Mouse (Mus musculus): Measurements from ENCODE around the gene Sept10. TPM values are rescaled to one million over a fixed set of nuclear protein-coding genes. Genes with fewer than 3 reads are reported as not detected.

Sept10 gene
- polyA plus RNA-seq, 1 experiment from 2014 or later, result 11.6 TPM

DNA sequence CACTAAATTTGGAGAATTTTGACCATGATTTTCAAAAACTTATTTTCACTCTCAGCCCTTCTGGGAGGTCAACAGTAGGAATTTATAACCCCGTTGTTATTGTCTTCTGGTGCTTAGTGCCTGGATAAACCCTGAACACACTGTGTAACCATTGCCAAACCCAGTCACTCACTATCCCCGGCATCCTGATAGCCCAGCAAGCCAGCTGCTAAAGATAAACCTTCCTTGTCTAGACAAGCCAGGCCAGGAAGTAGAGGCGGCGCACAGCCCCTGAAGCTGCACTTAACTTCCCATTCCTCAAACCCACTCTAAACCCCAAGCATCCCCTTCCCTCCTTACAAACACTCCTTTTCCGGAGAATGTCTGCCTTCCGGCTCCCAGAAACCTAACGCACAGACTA lies 43.4 kb upstream of the Sept10 start:
- no peaks in the 10 kb centered on the region for H3K27me3 ChIP-seq (ENCODE audit: insufficient read depth, low read length)
- TF ChIP-seq EP300 (IDR thresholded peaks at IDR 0.05; ENCODE audit: low read depth) (no peak), CTCF (IDR thresholded peaks at IDR 0.05; ENCODE audit: low read depth) (no peak)
- 16% methylated on average over 7 of the region's 7 CpGs for WGBS (ENCODE audit: insufficient replicate concordance)
- H3K9me3 ChIP-seq (ENCODE audit: low read length), result no peaks in the 10 kb centered on the region
- no peaks in the 10 kb centered on the region for H3K36me3 ChIP-seq (replicated peaks; ENCODE audit: insufficient read depth, low read length)
- DNase-seq (no peak), ATAC-seq (peak; percentile 52)
- H3K4me1 ChIP-seq (ENCODE audit: insufficient read depth), result peaks cover 32% of the 10 kb centered on the region
- H3K27ac ChIP-seq (ENCODE audit: low read depth), result peak overlapping the region; percentile 62
- no peak overlapping the region for H3K4me3 ChIP-seq (ENCODE audit: low read depth, low read length)
- peak overlapping the region; percentile 19 for H3K4me2 ChIP-seq (ENCODE audit: low read depth, low read length)
- H3K9ac ChIP-seq (replicated peaks), result no peak overlapping the region

DNA sequence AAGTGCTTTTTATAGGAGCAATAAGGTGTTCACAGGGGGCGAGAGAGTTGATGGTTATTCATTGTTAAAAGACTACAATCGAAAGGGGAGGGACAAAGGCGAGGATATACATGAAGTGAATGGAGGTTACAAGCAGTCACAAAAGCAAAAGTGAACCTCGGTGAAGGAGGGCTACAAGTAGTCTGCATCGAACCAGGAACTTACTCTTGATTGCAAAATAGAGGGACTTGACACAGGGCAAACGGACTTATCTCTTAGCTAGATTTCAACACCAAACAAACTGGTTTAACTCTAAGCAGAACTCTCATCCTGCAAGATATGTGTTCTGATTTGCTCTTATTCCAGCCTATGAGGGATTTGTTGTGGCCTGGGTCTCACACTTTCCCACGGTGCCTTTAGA lies 41.3 kb upstream of the Sept10 start:
- Histone ChIP-seq H3K36me3 (replicated peaks; ENCODE audit: insufficient read depth, low read length) (no peaks in the 10 kb centered on the region), H3K4me2 (ENCODE audit: low read depth, low read length) (no peak overlapping the region), H3K9me3 (ENCODE audit: low read length) (no peaks in the 10 kb centered on the region), H3K4me1 (ENCODE audit: insufficient read depth) (peaks cover 30% of the 10 kb centered on the region), H3K9ac (replicated peaks) (no peak overlapping the region), H3K27me3 (ENCODE audit: insufficient read depth, low read length) (no peaks in the 10 kb centered on the region), H3K27ac (ENCODE audit: low read depth) (no peak overlapping the region), H3K4me3 (ENCODE audit: low read depth, low read length) (no peak overlapping the region)
- WGBS (ENCODE audit: insufficient replicate concordance), result 41% methylated on average over 7 of the region's 7 CpGs
- TF ChIP-seq CTCF (IDR thresholded peaks at IDR 0.05; ENCODE audit: low read depth) (no peak), EP300 (IDR thresholded peaks at IDR 0.05; ENCODE audit: low read depth) (no peak)
- DNase-seq (no peak), ATAC-seq (no peak)

GRCm38 (mm10) chr10:59262021-59262420 lies 40.4 kb upstream of the Sept10 start:
- H3K36me3 ChIP-seq (replicated peaks; ENCODE audit: insufficient read depth, low read length), result no peaks in the 10 kb centered on the region

DNA sequence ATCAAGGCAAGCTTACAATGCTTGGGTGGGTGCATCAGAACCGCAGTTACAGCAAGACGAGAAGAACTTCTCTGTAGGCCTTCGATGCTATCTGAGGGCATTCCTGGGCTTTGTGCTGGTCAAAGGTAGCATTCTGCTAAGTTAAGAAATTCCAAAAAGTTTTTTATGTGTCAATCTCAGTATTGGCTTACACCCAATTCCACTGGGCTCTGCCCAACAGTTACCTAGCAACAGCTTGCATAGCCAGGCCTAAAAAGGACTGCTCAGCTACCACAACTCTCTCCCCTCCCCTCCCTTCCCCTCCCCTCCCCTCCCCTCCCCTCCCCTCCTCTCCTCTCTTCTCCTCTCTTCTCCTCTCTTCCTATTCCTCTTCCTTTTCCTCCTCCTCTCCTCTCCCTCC lies 40.0 kb upstream of the Sept10 start:
- Histone ChIP-seq H3K27me3 (ENCODE audit: insufficient read depth, low read length) (no peaks in the 10 kb centered on the region), H3K36me3 (replicated peaks; ENCODE audit: insufficient read depth, low read length) (no peaks in the 10 kb centered on the region), H3K4me2 (ENCODE audit: low read depth, low read length) (no peak overlapping the region), H3K9ac (replicated peaks) (no peak overlapping the region), H3K4me1 (ENCODE audit: insufficient read depth) (peaks cover 24% of the 10 kb centered on the region), H3K4me3 (ENCODE audit: low read depth, low read length) (no peak overlapping the region), H3K9me3 (ENCODE audit: low read length) (no peaks in the 10 kb centered on the region), H3K27ac (ENCODE audit: low read depth) (no peak overlapping the region)
- TF ChIP-seq CTCF (IDR thresholded peaks at IDR 0.05; ENCODE audit: low read depth), result no peak
- TF ChIP-seq EP300 (IDR thresholded peaks at IDR 0.05; ENCODE audit: low read depth), result no peak
- 47% methylated on average over 3 of the region's 3 CpGs for WGBS (ENCODE audit: insufficient replicate concordance)
- peak; percentile 48 for ATAC-seq
- no peak for DNase-seq

More at GRCm38 (mm10) chr10:59262021-59262420, 40.4 kb upstream of the Sept10 start:
- H3K27me3 ChIP-seq (ENCODE audit: insufficient read depth, low read length), result no peaks in the 10 kb centered on the region
- no peaks in the 10 kb centered on the region for H3K9me3 ChIP-seq (ENCODE audit: low read length)
- H3K9ac ChIP-seq (replicated peaks), result no peak overlapping the region
- no peak overlapping the region for H3K4me2 ChIP-seq (ENCODE audit: low read depth, low read length)
- ATAC-seq (no peak), DNase-seq (no peak)
- peaks cover 24% of the 10 kb centered on the region for H3K4me1 ChIP-seq (ENCODE audit: insufficient read depth)
- H3K4me3 ChIP-seq (ENCODE audit: low read depth, low read length), result no peak overlapping the region
- WGBS (ENCODE audit: insufficient replicate concordance), result 73% methylated on average over 1 of the region's 1 CpGs
- no peak overlapping the region for H3K27ac ChIP-seq (ENCODE audit: low read depth)
- TF ChIP-seq CTCF (IDR thresholded peaks at IDR 0.05; ENCODE audit: low read depth) (no peak), EP300 (IDR thresholded peaks at IDR 0.05; ENCODE audit: low read depth) (no peak)

GRCm38 (mm10) chr10:59259572-59259971 lies 37.9 kb upstream of the Sept10 start:
- Histone ChIP-seq H3K9me3 (ENCODE audit: low read length) (no peaks in the 10 kb centered on the region), H3K4me3 (ENCODE audit: low read depth, low read length) (no peak overlapping the region), H3K36me3 (replicated peaks; ENCODE audit: insufficient read depth, low read length) (no peaks in the 10 kb centered on the region), H3K4me1 (ENCODE audit: insufficient read depth) (peaks cover 14% of the 10 kb centered on the region), H3K27me3 (ENCODE audit: insufficient read depth, low read length) (no peaks in the 10 kb centered on the region), H3K9ac (replicated peaks) (no peak overlapping the region), H3K4me2 (ENCODE audit: low read depth, low read length) (no peak overlapping the region), H3K27ac (ENCODE audit: low read depth) (no peak overlapping the region)
- ATAC-seq (no peak), DNase-seq (no peak)
- 85% methylated on average over 6 of the region's 6 CpGs for WGBS (ENCODE audit: insufficient replicate concordance)
- TF ChIP-seq EP300 (IDR thresholded peaks at IDR 0.05; ENCODE audit: low read depth), result no peak

GRCm38 (mm10) chr10:59256533-59256932 lies 34.9 kb upstream of the Sept10 start:
- Histone ChIP-seq H3K27me3 (ENCODE audit: insufficient read depth, low read length) (no peaks in the 10 kb centered on the region), H3K36me3 (replicated peaks; ENCODE audit: insufficient read depth, low read length) (no peaks in the 10 kb centered on the region), H3K27ac (ENCODE audit: low read depth) (no peak overlapping the region), H3K4me3 (ENCODE audit: low read depth, low read length) (no peak overlapping the region), H3K4me2 (ENCODE audit: low read depth, low read length) (no peak overlapping the region), H3K9me3 (ENCODE audit: low read length) (no peaks in the 10 kb centered on the region), H3K4me1 (ENCODE audit: insufficient read depth) (no peaks in the 10 kb centered on the region; the same call in 1 of the 2 replicates), H3K9ac (replicated peaks) (no peak overlapping the region)
- TF ChIP-seq CTCF (IDR thresholded peaks at IDR 0.05; ENCODE audit: low read depth) (no peak), EP300 (IDR thresholded peaks at IDR 0.05; ENCODE audit: low read depth) (no peak)
- 82% methylated on average over 2 of the region's 2 CpGs for WGBS (ENCODE audit: insufficient replicate concordance)
- ATAC-seq (no peak), DNase-seq (no peak)

- TF ChIP-seq EP300 (IDR thresholded peaks at IDR 0.05; ENCODE audit: low read depth) (no peak), CTCF (IDR thresholded peaks at IDR 0.05; ENCODE audit: low read depth) (no peak)
- Histone ChIP-seq H3K4me1 (ENCODE audit: insufficient read depth) (no peaks in the 10 kb centered on the region), H3K27me3 (ENCODE audit: insufficient read depth, low read length) (no peaks in the 10 kb centered on the region), H3K9me3 (ENCODE audit: low read length) (no peaks in the 10 kb centered on the region), H3K4me3 (ENCODE audit: low read depth, low read length) (no peak overlapping the region), H3K27ac (ENCODE audit: low read depth) (no peak overlapping the region), H3K9ac (replicated peaks) (no peak overlapping the region), H3K4me2 (ENCODE audit: low read depth, low read length) (no peak overlapping the region), H3K36me3 (replicated peaks; ENCODE audit: insufficient read depth, low read length) (no peaks in the 10 kb centered on the region)
- 64% methylated on average over 8 of the region's 8 CpGs for WGBS (ENCODE audit: insufficient replicate concordance)
- DNase-seq (no peak), ATAC-seq (no peak)
Observed at GRCm38 (mm10) chr10:59253541-59254079, 32.0 kb upstream of the Sept10 start.

Data from liver, postnatal 0 days (tissue).